Mouse (Mus musculus) lung, postnatal 0 days (tissue): ENCODE results near the gene Sync.

Experiments used
- CTCF ChIP-seq: IDR thresholded peaks from 2 replicates; pipeline ENCODE4 v1.5.1; 2016; ENCODE audit warnings: antibody characterized with exemption, mild to moderate bottlenecking
- EP300 ChIP-seq: IDR thresholded peaks from 2 replicates; pipeline ENCODE4 v1.6.1; 2016; ENCODE audit warnings: antibody characterized with exemption, mild to moderate bottlenecking, control low read depth

DNA sequence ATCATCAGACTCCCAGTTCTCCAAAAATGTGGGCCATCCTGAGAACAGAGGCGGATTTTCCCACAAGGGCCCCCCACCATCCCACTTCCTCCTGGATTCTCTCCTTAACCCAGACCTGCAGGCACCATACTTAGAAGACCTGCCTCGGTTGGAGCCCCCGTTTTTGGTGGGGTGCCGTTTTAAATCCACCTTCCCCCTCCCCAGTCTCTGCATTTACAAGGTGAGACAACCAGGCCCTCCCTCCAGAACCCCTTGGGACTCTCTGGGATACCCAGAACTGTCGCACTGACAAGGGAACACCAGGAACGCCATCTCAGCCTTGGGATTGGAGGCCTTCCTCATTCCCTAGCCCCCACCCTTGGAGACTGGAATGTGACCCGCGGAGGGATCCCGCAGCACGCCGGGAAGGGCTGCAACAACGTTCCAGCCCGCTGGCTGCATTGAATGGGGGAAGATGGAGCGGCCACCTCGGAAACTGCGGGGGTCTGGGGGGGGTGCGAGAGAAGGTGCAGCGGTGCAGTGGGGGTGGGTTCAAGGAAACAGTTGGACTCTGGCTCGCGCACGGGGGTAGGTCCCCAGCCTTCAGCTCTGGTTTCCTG is 49.5 kb upstream of the Sync start:
- TF ChIP-seq CTCF (no peak), EP300 (no peak)
